Comparison of ENCODE assay signal across 22 mouse cellular contexts in genomic region chr9:23246389-23246788, GRCm38 (mm10). TPM values are rescaled to one million over a fixed set of nuclear protein-coding genes. Genes with fewer than 3 reads are reported as not detected.
DNase-seq lines count a peak whose midpoint lies in the region; ATAC-seq lines count a peak whose summit lies in the region.
"Had no signal": no experiment of that assay in that cellular context is flagged by ENCODE, and none has a peak within 500 bp of the region (broad histone marks: within the 10 kb centered on the region; RNA-seq: fewer than 3 reads in every experiment).

No protein-coding gene starts in this region.

- H3K36me3 ChIP-seq in heart, embryonic 11.5 days (ENCODE audit: control insufficient read depth, insufficient read depth, low read length) = no peaks in the 10 kb centered on the region
- H3K36me3 ChIP-seq in limb, embryonic 12.5 days = no peaks in the 10 kb centered on the region
- no peaks in the 10 kb centered on the region for H3K36me3 ChIP-seq in kidney, embryonic 14.5 days (ENCODE audit: control insufficient read depth, insufficient read depth, low read length)
- H3K36me3 ChIP-seq: forebrain, embryonic 12.5 days; stomach, embryonic 15.5 days had no signal

- H3K4me2 ChIP-seq in heart, embryonic 11.5 days = no peak overlapping the region
- H3K4me2 ChIP-seq in limb, embryonic 12.5 days = peak overlapping the region; percentile 24; the same call in 1 of the 2 replicates
- no peak overlapping the region for H3K4me2 ChIP-seq in kidney, embryonic 14.5 days (replicated peaks; ENCODE audit: low read depth, low read length)
- H3K4me2 ChIP-seq: forebrain, embryonic 12.5 days; liver, embryonic 11.5 days; stomach, embryonic 15.5 days had no signal

- H3K4me3 ChIP-seq in heart, embryonic 11.5 days (ENCODE audit: low read depth, low read length) = no peak overlapping the region
- H3K4me3 ChIP-seq in brown adipose tissue, adult 24 weeks (ENCODE audit: insufficient read depth, low read depth, low read length) = no peak overlapping the region
- no peak overlapping the region for H3K4me3 ChIP-seq in limb, embryonic 12.5 days (replicated peaks)
- H3K4me3 ChIP-seq in kidney, embryonic 14.5 days (ENCODE audit: low read length) = no peak overlapping the region
- H3K4me3 ChIP-seq: forebrain, embryonic 12.5 days; layer of hippocampus, adult 2 months; stomach, embryonic 15.5 days had no signal

- H3K27me3 ChIP-seq in heart, embryonic 11.5 days (ENCODE audit: control insufficient read depth, insufficient read depth, low read length) = no peaks in the 10 kb centered on the region
- H3K27me3 ChIP-seq in limb, embryonic 12.5 days = peaks cover 6% of the 10 kb centered on the region
- no peaks in the 10 kb centered on the region for H3K27me3 ChIP-seq in kidney, embryonic 14.5 days (ENCODE audit: control insufficient read depth, insufficient read depth, low read length)
- H3K27me3 ChIP-seq: stomach, embryonic 15.5 days had no signal

- no peak overlapping the region for H3K27ac ChIP-seq in heart, embryonic 11.5 days (ENCODE audit: low read depth, low read length)
- peak overlapping the region; percentile 33; the same call in 1 of the 2 replicates for H3K27ac ChIP-seq in brown adipose tissue, adult 24 weeks (replicated peaks; ENCODE audit: low read depth, low read length)
- H3K27ac ChIP-seq in limb, embryonic 12.5 days = peak overlapping the region; percentile 80
- H3K27ac ChIP-seq in kidney, embryonic 14.5 days (ENCODE audit: low read depth, low read length) = no peak overlapping the region; the same call in 1 of the 2 replicates
- H3K27ac ChIP-seq: forebrain, embryonic 12.5 days; hindbrain, postnatal 0 days; layer of hippocampus, adult 2 months; stomach, embryonic 15.5 days had no signal

- DNase-seq in heart, adult 11 months = peak; percentile 98
- DNase-seq in gastrocnemius, postnatal 10 days = peak; percentile 39
- no peak for DNase-seq in cerebellum, postnatal 4 days (ENCODE audit: low spot score in 2 of 2)
- DNase-seq: B cell, adult 2 months; cerebellum, adult 2 months; lung, adult 18-20 months; right cerebral cortex, postnatal 14 days had no signal

- no peaks in the 10 kb centered on the region for H3K4me1 ChIP-seq in heart, embryonic 11.5 days (ENCODE audit: control insufficient read depth, insufficient read depth, low read length)
- H3K4me1 ChIP-seq in brown adipose tissue, adult 24 weeks (ENCODE audit: control insufficient read depth, insufficient read depth, insufficient read length, low read length) = peaks cover 3% of the 10 kb centered on the region; the same call in 1 of the 2 replicates
- H3K4me1 ChIP-seq in limb, embryonic 12.5 days (replicated peaks) = peaks cover 37% of the 10 kb centered on the region
- no peaks in the 10 kb centered on the region for H3K4me1 ChIP-seq in kidney, embryonic 14.5 days (ENCODE audit: control insufficient read depth, insufficient read depth, low read length)
- H3K4me1 ChIP-seq: forebrain, embryonic 12.5 days; stomach, embryonic 15.5 days had no signal

- no peaks in the 10 kb centered on the region for H3K9me3 ChIP-seq in heart, embryonic 11.5 days (replicated peaks; ENCODE audit: control insufficient read depth, low read length)
- H3K9me3 ChIP-seq in limb, embryonic 12.5 days = no peaks in the 10 kb centered on the region
- no peaks in the 10 kb centered on the region for H3K9me3 ChIP-seq in kidney, embryonic 14.5 days (ENCODE audit: control insufficient read depth, low read length)
- H3K9me3 ChIP-seq: forebrain, embryonic 12.5 days; stomach, embryonic 15.5 days had no signal

- 78% methylated on average over 9 of the region's 9 CpGs for WGBS in heart, embryonic 11.5 days (ENCODE audit: insufficient replicate concordance)
- 41% methylated on average over 9 of the region's 9 CpGs for WGBS in limb, embryonic 12.5 days
- WGBS in kidney, embryonic 14.5 days = 49% methylated on average over 9 of the region's 9 CpGs

- ATAC-seq in heart, embryonic 11.5 days (replicated peaks; ENCODE audit: insufficient number of reproducible peaks, low FRiP score, low TSS enrichment) = no peak
- no peak for ATAC-seq in limb, embryonic 12.5 days (ENCODE audit: insufficient number of reproducible peaks, insufficient read depth, low FRiP score, low TSS enrichment, low read depth)
- no peak for ATAC-seq in kidney, embryonic 14.5 days (ENCODE audit: low FRiP score, low TSS enrichment)
- ATAC-seq: hindbrain, postnatal 0 days; intestine, postnatal 0 days; midbrain, embryonic 16.5 days had no signal

- H3K9ac ChIP-seq in heart, embryonic 11.5 days (ENCODE audit: low read depth, low read length) = no peak overlapping the region
- H3K9ac ChIP-seq in limb, embryonic 12.5 days (replicated peaks) = no peak overlapping the region
- H3K9ac ChIP-seq in kidney, embryonic 14.5 days (ENCODE audit: low read depth, low read length) = no peak overlapping the region
- H3K9ac ChIP-seq: forebrain, embryonic 12.5 days; stomach, embryonic 15.5 days had no signal

RNA-seq across cellular contexts. Expression of gene Bmper, which starts 23.5 kb away (rescaled TPM):
- polyA plus RNA-seq in heart, embryonic 11.5 days (2014; fragmentation: Nextera tagmentation; extraction: Ambion mirVana) = 10.9 and 14.8 TPM in 2 replicates
- polyA plus RNA-seq in brown adipose tissue, adult 24 weeks (2012; ENCODE audit: insufficient read depth, insufficient read length, missing spikeins) = 2.9 and 7.2 TPM in 2 replicates
- total RNA-seq in gastrocnemius, postnatal 10 days (2021) = 1 to 10 TPM; 5.9 to 8.0 TPM
- polyA plus RNA-seq in limb, embryonic 12.5 days (2016; fragmentation: Nextera tagmentation; extraction: Ambion mirVana) = 13.2 and 15.7 TPM in 2 replicates
- polyA plus RNA-seq in kidney, embryonic 14.5 days (2014; fragmentation: Nextera tagmentation; extraction: Ambion mirVana) = 17.3 and 26.7 TPM in 2 replicates
- total RNA-seq: common myeloid progenitor, adult 5-6 weeks; hematopoietic stem cell, adult 5-6 weeks; megakaryocyte-erythroid progenitor cell, adult 5-6 weeks; neutrophil, adult 5-6 weeks had no signal

Comparison
In these comparisons a context has a peak if more than half of its experiments do, and no peak if none do; other contexts are left out.
1. DNase-seq: peak in heart, adult 11 months (single experiment) and gastrocnemius, postnatal 10 days (single experiment); none in cerebellum, postnatal 4 days (0 of 2).
2. H3K27ac ChIP-seq: peak in brown adipose tissue, adult 24 weeks (single experiment) and limb, embryonic 12.5 days (single experiment); none in heart, embryonic 11.5 days (single experiment) and kidney, embryonic 14.5 days (single experiment).